Mouse (Mus musculus): ENCODE results near the gene Stx2. TPM values are rescaled to one million over a fixed set of nuclear protein-coding genes. Genes with fewer than 3 reads are reported as not detected.

The Stx2 gene
- polyA plus RNA-seq, 1 experiment from 2014 or later: 8.7 TPM

DNA sequence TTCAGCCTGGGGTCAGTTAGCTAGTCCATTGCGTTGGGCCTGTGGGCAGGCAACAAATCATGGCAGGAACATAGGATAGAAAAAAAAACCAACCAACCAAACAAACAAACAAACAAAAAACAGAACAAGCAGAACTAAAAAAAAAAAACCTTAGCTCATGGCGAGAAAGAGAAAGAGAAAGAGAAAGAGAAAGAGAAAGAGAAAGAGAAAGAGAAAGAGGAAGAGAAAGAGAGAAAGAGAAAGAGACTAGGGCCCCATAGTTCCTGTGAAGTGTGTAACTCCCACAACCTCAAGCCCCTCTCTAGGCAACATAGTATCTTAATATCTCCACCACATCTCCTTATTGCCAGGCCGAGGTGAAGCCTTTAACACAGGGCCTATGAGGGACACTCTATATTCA, 8.0 kb upstream of the Stx2 start:
- H3K9me3 ChIP-seq (ENCODE audit: control insufficient read depth): no peaks in the 10 kb centered on the region
- no peak for TF ChIP-seq CTCF (IDR thresholded peaks at IDR 0.05; ENCODE audit: low read depth)
- no peaks in the 10 kb centered on the region for H3K27me3 ChIP-seq (replicated peaks; ENCODE audit: control insufficient read depth, insufficient read depth, low read length)
- WGBS: 93% methylated on average over 3 of the region's 3 CpGs
- H3K4me3 ChIP-seq (ENCODE audit: low read depth, low read length): no peak overlapping the region
- H3K9ac ChIP-seq (ENCODE audit: low read depth, low read length): no peak overlapping the region
- H3K4me1 ChIP-seq (replicated peaks; ENCODE audit: control insufficient read depth, insufficient read depth, low read length): peaks cover 2% of the 10 kb centered on the region; the same call in 1 of the 2 replicates
- no peaks in the 10 kb centered on the region for H3K36me3 ChIP-seq (ENCODE audit: control insufficient read depth, insufficient read depth)
- ATAC-seq: no peak
- H3K27ac ChIP-seq (ENCODE audit: low read depth, low read length): no peak overlapping the region
- H3K4me2 ChIP-seq (replicated peaks; ENCODE audit: low read depth): no peak overlapping the region

DNA sequence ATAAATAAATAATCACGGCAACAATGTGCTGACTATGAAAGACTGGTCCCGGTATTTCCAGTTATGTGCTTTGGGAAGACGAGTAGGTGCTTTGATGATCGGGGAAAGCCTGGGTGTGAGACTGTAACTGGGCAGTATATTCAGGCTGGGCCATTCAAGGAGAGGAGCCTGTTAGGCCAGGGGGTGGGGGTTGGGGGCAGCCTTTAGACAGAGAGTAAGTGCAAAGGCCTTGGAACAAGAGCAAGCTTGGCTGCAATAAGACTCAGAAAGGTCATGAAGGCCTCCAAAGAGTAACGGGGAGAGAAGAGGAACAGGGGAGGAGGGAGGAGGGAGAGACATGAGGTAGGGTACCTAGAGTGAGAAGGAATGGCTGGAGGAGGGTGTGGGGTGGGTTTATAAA, 7.2 kb upstream of the Stx2 start:
- Histone ChIP-seq H3K4me3 (ENCODE audit: low read depth, low read length) (no peak overlapping the region), H3K9ac (ENCODE audit: low read depth, low read length) (no peak overlapping the region), H3K4me2 (replicated peaks; ENCODE audit: low read depth) (no peak overlapping the region), H3K4me1 (replicated peaks; ENCODE audit: control insufficient read depth, insufficient read depth, low read length) (peaks cover 2% of the 10 kb centered on the region; the same call in 1 of the 2 replicates), H3K36me3 (ENCODE audit: control insufficient read depth, insufficient read depth) (no peaks in the 10 kb centered on the region), H3K9me3 (ENCODE audit: control insufficient read depth) (no peaks in the 10 kb centered on the region), H3K27ac (ENCODE audit: low read depth, low read length) (no peak overlapping the region), H3K27me3 (replicated peaks; ENCODE audit: control insufficient read depth, insufficient read depth, low read length) (no peaks in the 10 kb centered on the region)
- WGBS: 77% methylated on average over 5 of the region's 5 CpGs
- ATAC-seq: no peak
- no peak for TF ChIP-seq CTCF (IDR thresholded peaks at IDR 0.05; ENCODE audit: low read depth)

DNA sequence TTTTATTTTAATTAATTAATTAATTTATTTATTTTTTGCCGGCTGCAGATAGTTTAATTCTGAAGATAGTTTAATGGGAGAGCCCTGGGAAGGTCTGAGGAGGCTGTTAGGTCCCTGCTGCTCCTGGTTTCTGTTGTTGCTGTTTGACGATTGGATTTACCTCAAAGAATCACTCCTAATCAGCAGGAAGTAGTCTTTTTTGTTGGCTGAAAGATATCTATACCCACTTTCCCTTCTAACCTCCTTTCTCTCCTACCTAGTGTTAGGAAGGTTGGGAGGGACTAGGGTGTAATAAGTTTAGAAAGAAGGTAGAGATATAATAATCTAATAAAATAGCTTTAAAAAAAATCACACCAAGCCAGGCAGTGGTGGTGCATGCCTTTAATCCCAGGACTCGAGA, 6.6 kb upstream of the Stx2 start:
- WGBS: 71% methylated on average over 3 of the region's 3 CpGs
- no peaks in the 10 kb centered on the region for H3K27me3 ChIP-seq (replicated peaks; ENCODE audit: control insufficient read depth, insufficient read depth, low read length)
- H3K4me3 ChIP-seq (ENCODE audit: low read depth, low read length): no peak overlapping the region
- no peak overlapping the region for H3K4me2 ChIP-seq (replicated peaks; ENCODE audit: low read depth)
- H3K4me1 ChIP-seq (replicated peaks; ENCODE audit: control insufficient read depth, insufficient read depth, low read length): peaks cover 2% of the 10 kb centered on the region; the same call in 1 of the 2 replicates
- no peak overlapping the region for H3K9ac ChIP-seq (ENCODE audit: low read depth, low read length)
- no peaks in the 10 kb centered on the region for H3K36me3 ChIP-seq (ENCODE audit: control insufficient read depth, insufficient read depth)
- TF ChIP-seq CTCF (IDR thresholded peaks at IDR 0.05; ENCODE audit: low read depth): no peak
- no peak for ATAC-seq
- no peaks in the 10 kb centered on the region for H3K9me3 ChIP-seq (ENCODE audit: control insufficient read depth)
- no peak overlapping the region for H3K27ac ChIP-seq (ENCODE audit: low read depth, low read length)

- ATAC-seq: no peak
- no peak overlapping the region for H3K4me2 ChIP-seq (replicated peaks; ENCODE audit: low read depth)
- no peak overlapping the region for H3K9ac ChIP-seq (ENCODE audit: low read depth, low read length)
- H3K9me3 ChIP-seq (ENCODE audit: control insufficient read depth): no peaks in the 10 kb centered on the region
- H3K4me3 ChIP-seq (ENCODE audit: low read depth, low read length): no peak overlapping the region
- WGBS: 75% methylated on average over 2 of the region's 2 CpGs
- no peaks in the 10 kb centered on the region for H3K27me3 ChIP-seq (replicated peaks; ENCODE audit: control insufficient read depth, insufficient read depth, low read length)
- H3K36me3 ChIP-seq (ENCODE audit: control insufficient read depth, insufficient read depth): no peaks in the 10 kb centered on the region
- TF ChIP-seq CTCF (IDR thresholded peaks at IDR 0.05; ENCODE audit: low read depth): no peak
- H3K4me1 ChIP-seq (replicated peaks; ENCODE audit: control insufficient read depth, insufficient read depth, low read length): no peaks in the 10 kb centered on the region
- H3K27ac ChIP-seq (ENCODE audit: low read depth, low read length): no peak overlapping the region
These were observed 2.6 kb upstream of the Stx2 start for GRCm38 (mm10) chr5:129010937-129011336.

DNA sequence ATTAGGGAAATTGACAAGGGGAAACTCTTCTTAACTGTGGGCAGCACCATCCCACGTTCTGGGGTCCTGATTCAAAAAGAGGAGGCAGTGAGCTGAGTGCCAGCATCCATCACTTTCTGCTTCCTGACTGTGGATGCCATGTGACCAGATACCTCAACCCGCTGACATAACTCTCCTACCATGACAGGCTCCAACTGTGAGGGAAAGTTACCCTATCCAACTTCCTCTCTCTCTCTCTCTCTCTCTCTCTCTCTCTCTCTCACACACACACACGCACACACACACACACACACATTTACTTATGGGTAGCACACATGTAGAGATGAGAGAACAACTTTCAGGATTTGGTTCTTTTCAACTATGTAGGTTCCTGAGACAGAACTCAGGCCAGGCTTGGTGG, 1.2 kb upstream of the Stx2 start:
- Histone ChIP-seq H3K9ac (ENCODE audit: low read depth, low read length) (no peak overlapping the region), H3K36me3 (ENCODE audit: control insufficient read depth, insufficient read depth) (no peaks in the 10 kb centered on the region), H3K4me2 (replicated peaks; ENCODE audit: low read depth) (no peak overlapping the region), H3K27ac (ENCODE audit: low read depth, low read length) (no peak overlapping the region), H3K4me3 (ENCODE audit: low read depth, low read length) (no peak overlapping the region), H3K27me3 (replicated peaks; ENCODE audit: control insufficient read depth, insufficient read depth, low read length) (no peaks in the 10 kb centered on the region), H3K4me1 (replicated peaks; ENCODE audit: control insufficient read depth, insufficient read depth, low read length) (no peaks in the 10 kb centered on the region), H3K9me3 (ENCODE audit: control insufficient read depth) (no peaks in the 10 kb centered on the region)
- 72% methylated on average over 3 of the region's 3 CpGs for WGBS
- TF ChIP-seq CTCF (IDR thresholded peaks at IDR 0.05; ENCODE audit: low read depth): no peak
- ATAC-seq: no peak

DNA sequence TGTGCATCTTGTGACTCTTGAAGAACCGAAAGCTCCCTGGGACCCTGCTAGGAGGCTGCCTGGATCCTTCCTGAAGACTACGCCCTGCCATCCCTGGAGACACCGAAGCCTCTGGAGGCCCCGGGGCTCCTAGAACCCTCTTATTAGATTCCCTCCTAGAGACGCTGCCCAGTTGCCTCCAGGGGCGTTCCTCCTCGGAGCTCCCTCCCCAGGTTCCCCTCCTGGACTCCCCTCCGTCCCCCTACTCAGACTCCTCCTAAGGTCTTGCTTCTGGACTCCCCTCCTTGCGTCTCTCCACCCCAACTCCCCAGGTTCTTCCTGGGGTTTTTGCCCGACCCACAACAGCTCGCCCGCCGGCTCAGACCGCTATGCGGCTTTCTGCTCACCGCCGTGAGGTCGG, 366 bp downstream of the Stx2 start:
- peak overlapping the region; percentile 81 for H3K4me2 ChIP-seq (replicated peaks; ENCODE audit: low read depth)
- WGBS: 1% methylated on average over 18 of the region's 18 CpGs
- peak overlapping the region; percentile 66 for H3K4me3 ChIP-seq (ENCODE audit: low read depth, low read length)
- H3K36me3 ChIP-seq (ENCODE audit: control insufficient read depth, insufficient read depth): no peaks in the 10 kb centered on the region
- H3K27me3 ChIP-seq (replicated peaks; ENCODE audit: control insufficient read depth, insufficient read depth, low read length): no peaks in the 10 kb centered on the region
- peak; percentile 28 for ATAC-seq
- TF ChIP-seq CTCF (IDR thresholded peaks at IDR 0.05; ENCODE audit: low read depth): no peak
- no peak overlapping the region for H3K27ac ChIP-seq (ENCODE audit: low read depth, low read length)
- H3K9ac ChIP-seq (ENCODE audit: low read depth, low read length): peak overlapping the region; percentile 57
- H3K9me3 ChIP-seq (ENCODE audit: control insufficient read depth): no peaks in the 10 kb centered on the region
- no peaks in the 10 kb centered on the region for H3K4me1 ChIP-seq (replicated peaks; ENCODE audit: control insufficient read depth, insufficient read depth, low read length)
